Mouse (Mus musculus): ENCODE data around the gene Klrg1.

GRCm38 (mm10) chr6:122293121-122293520 is 10.4 kb upstream of the Klrg1 start:
- TF ChIP-seq CTCF (conservative IDR thresholded peaks at IDR 0.05; ENCODE audit: insufficient read depth, insufficient read length, low read depth, low read length), result no peak
- no peak for TF ChIP-seq POLR2A (IDR thresholded peaks at IDR 0.05; ENCODE audit: low read depth, low read length)
